Mouse (Mus musculus) liver, adult 2 months (tissue): Measurements from ENCODE around the gene Olfr1410.

Experiments used
- CTCF ChIP-seq: fragments of 200-500 bp; IDR thresholded peaks from 2 replicates; pipeline ENCODE4 v1.5.1; 2011; ENCODE audit warnings: low read depth, low read length, control low read depth
- POLR2A ChIP-seq: fragments of 200-500 bp; IDR thresholded peaks from 2 replicates; pipeline ENCODE4 v1.6.1; 2011; ENCODE audit warnings: low read length, control low read depth; ENCODE audit not compliant: insufficient read depth; ENCODE audit errors: extremely low read depth

GRCm38 (mm10) chr1:92571022-92571421, 34.6 kb upstream of the Olfr1410 start, which contains the start of gene Olfr1413:
- no peak for TF ChIP-seq CTCF
- TF ChIP-seq POLR2A, result no peak
